Mouse (Mus musculus) thymus, postnatal 4 days (tissue): ENCODE measurements around the gene Ephx4.
A peak's percentile ranks its signal among the peaks of the same experiment; 100 is the strongest.
"Not testable (repeated sequence)": the region's sequence is repeated elsewhere in the genome, so short reads cannot be mapped to it uniquely, and the experiment has no call there.

Source experiments
- DNase-seq: peaks from one replicate; pipeline ENCODE4 v3.0.0; 2021

The Ephx4 gene

DNA sequence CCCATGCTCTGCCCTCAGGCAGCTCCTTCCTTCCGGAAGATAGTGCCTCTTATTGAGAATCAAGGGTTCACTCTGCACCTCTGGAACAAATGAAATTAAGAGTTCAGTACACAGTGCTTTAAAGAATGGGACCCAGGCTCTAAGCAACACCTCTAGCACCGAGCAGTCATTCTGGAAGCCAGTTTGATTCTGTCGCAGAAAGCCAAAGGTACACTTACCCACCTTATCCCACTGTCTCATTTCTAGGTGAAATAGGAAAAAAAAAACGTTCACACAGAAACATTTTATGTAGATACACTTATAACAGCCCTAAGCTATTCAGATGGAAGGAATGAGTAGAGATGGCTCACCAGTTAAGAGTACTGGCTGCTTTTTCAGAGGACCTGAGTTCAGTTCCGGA lies at the start of gene Ephx4:
Gene Ephx4, plus strand, starts transcription at position 301 of the 400 bp plus-strand sequence.
- peak; percentile 12 for DNase-seq

- peak; percentile 63 for DNase-seq
These were observed 48.6 kb upstream of the Ephx4 start for GRCm38 (mm10) chr5:107353981-107354380.

- peak; percentile 75 for DNase-seq
These were observed 46.7 kb upstream of the Ephx4 start for GRCm38 (mm10) chr5:107355801-107356200.

- peak; percentile 54 for DNase-seq
These were observed 44.8 kb upstream of the Ephx4 start for GRCm38 (mm10) chr5:107357723-107358122.

GRCm38 (mm10) chr5:107359395-107360053 lies 43.0 kb upstream of the Ephx4 start:
- peak; percentile 96 for DNase-seq

GRCm38 (mm10) chr5:107360054-107360730 lies 42.3 kb upstream of the Ephx4 start:
- no peak for DNase-seq

DNA sequence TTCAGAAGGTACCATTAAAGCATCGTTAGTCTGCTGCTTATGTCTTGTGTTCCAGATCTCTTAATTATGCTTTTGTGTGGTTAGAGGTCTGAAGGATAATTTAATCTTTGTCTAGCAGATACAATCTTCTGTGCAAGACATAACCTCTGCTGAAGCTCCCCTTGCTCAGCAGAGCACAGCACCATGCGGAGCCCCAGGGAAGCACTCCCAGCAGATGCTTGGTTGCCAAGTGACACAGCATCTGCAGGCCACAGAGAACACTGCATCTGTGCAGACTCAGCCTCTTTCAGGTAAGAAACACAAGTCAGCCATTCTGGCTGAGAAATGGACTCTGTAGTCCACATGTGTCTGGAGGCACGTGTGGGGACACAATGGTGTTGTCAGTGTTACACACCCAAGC lies 32.5 kb upstream of the Ephx4 start:
- no peak for DNase-seq

GRCm38 (mm10) chr5:107371335-107371734 lies 31.2 kb upstream of the Ephx4 start:
- no peak for DNase-seq

GRCm38 (mm10) chr5:107373256-107373655 lies 29.3 kb upstream of the Ephx4 start:
- peak; percentile 51 for DNase-seq

DNA sequence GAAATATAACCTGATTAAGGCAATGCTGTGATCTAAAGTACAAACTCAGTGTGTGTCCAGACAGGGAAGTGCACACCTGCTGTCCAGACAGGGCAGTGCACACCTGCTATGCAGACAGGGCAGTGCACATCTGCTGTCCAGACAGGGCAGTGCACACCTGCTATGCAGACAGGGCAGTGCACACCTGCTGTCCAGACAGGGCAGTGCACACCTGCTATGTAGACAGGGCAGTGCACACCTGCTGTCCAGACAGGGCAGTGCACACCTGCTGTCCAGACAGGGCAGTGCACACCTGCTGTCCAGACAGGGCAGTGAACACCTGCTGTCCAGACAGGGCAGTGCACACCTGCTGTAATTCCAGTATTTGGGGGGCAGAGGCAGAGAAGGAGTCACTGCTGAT lies 16.1 kb upstream of the Ephx4 start:
- DNase-seq: not testable (repeated sequence)

- no peak for DNase-seq
These were observed 14.7 kb upstream of the Ephx4 start for GRCm38 (mm10) chr5:107387788-107388187.

DNA sequence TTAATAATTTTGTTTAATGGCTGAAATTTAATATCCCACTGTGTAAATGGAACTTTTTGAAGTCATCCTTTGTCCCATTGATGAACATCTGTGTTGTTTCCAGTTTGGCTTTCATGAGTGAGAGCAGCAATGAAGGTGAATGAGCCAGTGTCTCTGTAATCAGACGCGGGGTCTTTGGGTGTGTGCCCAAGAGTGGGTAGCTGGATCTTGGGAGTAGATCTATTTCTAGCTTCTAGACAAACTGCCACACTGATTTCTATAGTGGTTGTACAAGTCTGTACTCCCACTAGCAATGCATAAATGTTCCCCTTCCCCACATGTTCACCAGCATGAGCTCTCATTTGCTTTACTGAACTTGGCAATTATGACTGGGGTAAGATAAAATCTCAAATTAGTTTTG lies 13.2 kb upstream of the Ephx4 start:
- DNase-seq: no peak

GRCm38 (mm10) chr5:107394437-107394836 lies 8.1 kb upstream of the Ephx4 start:
- no peak for DNase-seq

GRCm38 (mm10) chr5:107403011-107403946 lies 743 bp downstream of the Ephx4 start:
- DNase-seq: peak; percentile 56

- DNase-seq: no peak
These were observed 1.6 kb downstream of the Ephx4 start for GRCm38 (mm10) chr5:107403947-107404684.

GRCm38 (mm10) chr5:107405361-107405760 lies 2.8 kb downstream of the Ephx4 start:
- DNase-seq: no peak

DNA sequence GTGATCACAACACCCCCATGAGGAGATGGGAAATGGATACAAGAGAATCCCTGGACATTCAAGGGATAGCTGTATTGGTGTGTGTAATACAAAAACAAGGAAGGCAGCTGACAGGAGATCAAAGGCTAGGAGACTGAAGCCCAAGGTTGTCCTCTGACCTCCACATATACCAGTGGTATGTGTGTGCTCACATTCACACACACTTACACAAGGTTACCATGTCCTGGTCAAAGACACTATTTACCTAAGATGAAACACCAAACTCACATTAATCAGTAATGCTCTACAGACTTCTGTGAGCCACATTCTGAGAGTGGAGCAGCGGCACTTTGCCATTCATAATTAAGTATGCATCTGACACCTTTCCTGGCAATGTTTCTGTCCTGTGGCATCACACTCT lies 7.8 kb downstream of the Ephx4 start:
- no peak for DNase-seq

GRCm38 (mm10) chr5:107411326-107411725 lies 8.8 kb downstream of the Ephx4 start:
- DNase-seq: no peak

GRCm38 (mm10) chr5:107412285-107412684 lies 9.7 kb downstream of the Ephx4 start:
- no peak for DNase-seq

GRCm38 (mm10) chr5:107415098-107415497 lies 12.6 kb downstream of the Ephx4 start:
- DNase-seq: no peak

GRCm38 (mm10) chr5:107421676-107422075 lies 19.1 kb downstream of the Ephx4 start:
- DNase-seq: no peak

- no peak for DNase-seq
These were observed 28.7 kb downstream of the Ephx4 start, which contains the start of gene Lpcat2b for GRCm38 (mm10) chr5:107431249-107431648. Gene Lpcat2b, plus strand, starts transcription at chr5:107431549.

DNA sequence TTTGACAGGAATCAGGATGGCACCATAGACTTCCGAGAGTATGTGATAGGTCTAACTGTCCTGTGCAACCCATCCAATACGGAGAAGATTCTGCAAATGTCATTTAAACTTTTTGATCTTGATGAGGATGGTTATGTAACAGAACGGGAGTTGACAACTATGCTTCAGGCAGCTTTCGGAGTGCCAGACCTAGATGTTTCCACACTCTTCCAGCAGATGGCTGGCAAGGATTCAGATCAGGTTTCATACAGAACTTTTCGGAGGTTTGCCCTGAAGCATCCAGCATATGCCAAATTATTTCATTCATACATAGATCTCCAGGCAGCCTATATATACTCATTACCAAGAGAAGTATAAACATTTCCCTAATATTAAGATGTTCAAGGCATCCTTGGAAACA lies 31.5 kb downstream of the Ephx4 start:
- DNase-seq: no peak
